Mouse (Mus musculus) liver, adult (tissue): ENCODE data around the gene Vasn.

ENCODE experiments used
- GATA4 ChIP-seq: IDR thresholded peaks from 2 replicates; pipeline ENCODE4 v1.6.1; 2014; ENCODE audit warnings: mild to moderate bottlenecking, low read length; ENCODE audit not compliant: insufficient replicate concordance

Gene Vasn

GRCm38 (mm10) chr16:4670317-4670716 lies 30.6 kb downstream of the Vasn start:
- no peak for TF ChIP-seq GATA4

GRCm38 (mm10) chr16:4674091-4674490 lies 34.4 kb downstream of the Vasn start:
- TF ChIP-seq GATA4 = no peak

GRCm38 (mm10) chr16:4676836-4677235 lies 37.1 kb downstream of the Vasn start:
- no peak for TF ChIP-seq GATA4

- TF ChIP-seq GATA4 = no peak
Measured at GRCm38 (mm10) chr16:4678080-4678479, 38.3 kb downstream of the Vasn start.

GRCm38 (mm10) chr16:4679121-4680018 lies 39.6 kb downstream of the Vasn start, which contains the start of gene Coro7:
Coro7 (minus strand) TSS chr16:4679777.
- no peak for TF ChIP-seq GATA4

GRCm38 (mm10) chr16:4682628-4683179 lies 43.0 kb downstream of the Vasn start:
- TF ChIP-seq GATA4 = no peak

GRCm38 (mm10) chr16:4683193-4683580 lies 43.4 kb downstream of the Vasn start:
- TF ChIP-seq GATA4 = no peak

GRCm38 (mm10) chr16:4683581-4684456 lies 44.1 kb downstream of the Vasn start:
- TF ChIP-seq GATA4 = peak; percentile 89

- TF ChIP-seq GATA4 = no peak
Measured at GRCm38 (mm10) chr16:4684457-4684791, 44.7 kb downstream of the Vasn start.
